Mouse (Mus musculus) E14TG2a.4 (cell line): ENCODE measurements around the gene Trim25.

Source experiments
- CTCF ChIP-seq: conservative IDR thresholded peaks from 2 replicates; pipeline ENCODE4 v1.5.1; 2014; ENCODE audit warnings: low read length
- NANOG ChIP-seq: IDR thresholded peaks from 2 replicates; pipeline ENCODE4 v1.6.1; 2014; ENCODE audit warnings: borderline replicate concordance, low read length, mixed read lengths
- POU5F1 ChIP-seq: IDR thresholded peaks from 2 replicates; pipeline ENCODE4 v1.6.1; 2014; ENCODE audit warnings: low read length, borderline replicate concordance

DNA sequence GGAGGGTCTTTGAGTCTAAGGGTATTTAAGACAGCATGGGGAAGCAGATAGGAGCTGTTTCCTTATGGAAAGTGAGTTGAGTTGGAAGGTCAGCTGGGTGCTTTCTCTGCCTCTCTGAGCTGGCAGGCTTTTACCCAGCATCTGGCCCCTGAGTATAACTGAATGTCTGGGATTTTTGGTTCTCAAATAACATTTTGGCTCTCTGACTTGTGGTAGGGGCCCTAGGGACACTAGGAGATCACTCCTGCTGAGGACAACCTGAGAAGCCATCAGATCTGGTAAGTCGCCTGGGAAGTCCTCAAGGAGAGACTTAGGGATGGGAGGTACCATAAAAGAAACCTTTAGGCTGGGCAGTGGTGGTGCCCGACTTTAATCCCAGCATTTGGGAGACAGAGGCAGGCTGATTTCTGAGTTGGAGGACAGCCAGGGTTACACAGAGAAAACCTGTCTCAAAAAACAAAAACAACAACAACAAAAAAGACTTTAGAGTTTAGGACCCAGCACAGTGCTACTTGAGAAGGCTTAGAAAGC is 28.9 kb upstream of the Trim25 start, which contains the start of gene Coil:
- TF ChIP-seq CTCF: no peak
- TF ChIP-seq NANOG: no peak
- no peak for TF ChIP-seq POU5F1
